Mouse (Mus musculus) c-Kit-positive CD71-negative TER-119-negative erythroid progenitor cells, embryonic 14.5 days (primary cell): ENCODE data around the gene Dock4.

Source experiments
- DNase-seq: peaks from one replicate; pipeline ENCODE4 v3.0.0-alpha.2; 2013; ENCODE audit warnings: low read depth

The Dock4 gene

DNA sequence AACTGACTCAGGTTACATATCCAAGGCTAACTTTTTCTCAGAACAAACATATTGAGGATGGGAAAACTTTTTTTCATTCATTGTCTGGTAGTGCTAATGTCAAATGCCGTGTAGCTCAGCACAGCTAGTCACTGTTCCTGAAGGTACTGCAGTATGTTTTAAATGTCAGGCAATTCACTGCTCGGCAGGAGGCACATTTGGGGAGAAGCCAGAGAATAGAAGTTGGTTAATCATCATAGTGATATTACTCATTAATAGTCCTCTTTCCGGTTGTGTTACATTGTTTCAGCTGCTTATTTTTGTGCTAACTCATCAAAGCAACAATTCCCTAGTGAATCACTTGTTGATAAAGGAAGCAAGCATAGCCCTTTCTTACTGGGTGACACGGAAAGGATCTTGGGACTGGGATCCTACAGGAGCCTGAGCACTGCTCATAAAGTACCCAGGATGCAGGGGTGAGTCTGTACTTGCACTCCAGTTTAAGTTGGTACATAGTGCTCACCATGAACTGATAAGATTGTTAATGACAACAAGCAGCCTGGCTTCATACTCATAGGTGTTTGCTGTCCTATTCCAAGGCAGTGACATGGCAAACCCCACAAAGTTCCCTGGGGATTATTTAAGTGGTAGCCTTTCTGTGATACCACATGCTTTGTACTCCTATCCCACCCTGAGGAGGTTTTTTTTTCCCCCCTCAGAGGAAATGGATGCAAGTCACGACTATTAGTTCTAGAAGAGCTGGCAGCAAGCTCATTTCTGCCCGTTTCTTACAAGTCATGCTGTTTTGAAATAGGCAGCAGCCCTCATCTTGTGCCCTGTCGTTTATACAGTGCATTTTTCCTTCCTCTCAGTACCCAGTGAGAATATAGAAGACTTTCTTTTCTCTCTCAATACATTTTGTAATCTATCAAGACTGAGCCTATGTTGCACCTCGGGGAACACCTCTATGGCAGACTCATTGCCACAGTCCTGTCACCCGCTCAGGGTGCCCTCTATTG is 123.5 kb downstream of the Dock4 start:
- no peak for DNase-seq

DNA sequence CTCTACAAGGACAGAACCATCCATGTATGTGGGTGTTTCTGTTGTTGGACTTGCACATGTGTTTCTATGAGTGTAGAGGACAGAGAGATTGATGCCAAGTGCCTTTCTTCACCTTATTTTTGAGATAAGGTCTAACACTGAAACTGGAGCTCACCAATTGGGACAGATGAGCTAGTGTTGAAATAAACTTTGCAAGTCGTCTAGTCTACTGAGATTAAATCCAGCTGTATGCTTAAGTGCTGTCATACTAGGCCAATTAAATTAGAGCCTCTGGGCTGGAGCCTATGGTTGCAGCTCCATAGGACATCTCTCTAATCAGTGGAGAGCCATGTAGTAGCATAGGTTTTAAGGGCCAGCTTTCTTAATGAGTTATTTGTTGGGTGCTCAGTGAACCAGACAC is 124.5 kb downstream of the Dock4 start:
- no peak for DNase-seq

DNA sequence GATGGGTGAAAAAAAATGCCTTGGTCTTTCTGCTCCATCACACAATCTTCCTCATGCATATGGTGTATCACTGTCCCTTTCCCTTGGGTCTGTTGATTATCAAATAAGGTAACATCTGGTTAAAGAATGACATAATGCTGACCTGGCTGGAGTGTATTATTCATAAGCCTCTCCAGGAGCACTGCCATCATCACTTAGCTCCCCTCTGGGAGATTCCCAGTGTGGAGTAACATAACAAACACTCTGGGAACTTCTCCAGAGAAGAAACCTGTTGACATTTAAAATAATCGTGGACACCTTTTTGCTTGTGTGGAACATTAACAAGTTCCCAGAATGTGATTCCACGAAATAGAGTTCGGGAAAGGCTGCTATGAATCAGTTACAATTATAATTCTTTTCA is 128.3 kb downstream of the Dock4 start:
- no peak for DNase-seq

DNA sequence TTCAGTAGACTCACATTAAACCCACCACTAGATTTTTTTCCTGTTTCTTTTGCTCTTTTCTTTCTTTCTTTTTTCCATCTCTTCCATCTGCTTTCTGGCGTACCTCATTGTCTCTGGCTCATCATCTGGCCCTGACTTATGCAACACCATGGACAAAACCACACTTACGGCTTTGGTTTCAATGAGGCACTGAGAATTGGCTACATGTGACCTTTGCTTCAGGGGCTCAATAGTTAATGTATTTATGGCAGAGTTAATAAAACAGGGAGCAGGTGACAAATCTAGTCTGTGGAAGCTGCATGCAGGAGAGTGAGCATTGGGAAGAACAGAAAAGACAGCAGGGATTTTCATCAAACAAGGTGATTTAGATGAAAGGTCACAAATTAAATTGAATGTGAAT is 131.0 kb downstream of the Dock4 start:
- DNase-seq = no peak

DNA sequence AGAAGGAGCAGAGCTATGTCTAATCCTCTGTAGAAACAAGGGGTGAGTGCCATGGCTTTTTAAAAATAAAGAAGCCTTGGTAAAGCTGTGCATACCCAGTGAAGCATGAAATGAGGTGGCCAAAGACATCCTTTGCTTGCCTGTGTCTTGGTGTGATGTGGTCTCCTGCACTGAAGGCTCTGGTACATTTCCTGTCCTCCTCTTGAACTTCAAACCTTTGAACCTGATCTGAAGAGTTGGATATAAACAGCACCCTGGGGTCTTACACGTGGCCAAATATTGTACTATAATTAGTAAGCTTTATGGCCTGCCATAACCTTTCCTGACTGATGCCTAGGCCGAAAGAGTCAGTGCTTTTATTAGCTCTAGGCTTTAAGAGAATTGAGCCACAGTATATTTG is 134.6 kb downstream of the Dock4 start:
- DNase-seq = no peak

DNA sequence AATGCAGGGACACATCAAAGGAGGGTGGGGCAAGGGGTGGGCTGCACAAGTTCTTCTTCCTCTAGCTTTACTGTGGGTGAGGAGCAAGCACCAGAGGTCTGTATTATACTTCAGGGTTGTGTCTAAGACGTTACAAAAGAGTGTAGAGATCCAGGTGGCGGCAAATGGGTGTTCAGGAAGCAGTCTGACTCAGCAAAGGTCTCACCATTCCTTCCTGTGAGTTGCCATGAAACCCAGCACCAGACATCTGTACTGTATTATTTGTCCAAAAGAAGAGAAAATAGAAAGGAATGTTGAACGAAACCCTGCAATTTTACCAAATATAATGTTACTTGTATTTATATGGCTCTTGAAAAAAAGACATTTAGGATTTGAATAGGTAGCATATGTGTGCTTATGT is 135.3 kb downstream of the Dock4 start:
- no peak for DNase-seq

DNA sequence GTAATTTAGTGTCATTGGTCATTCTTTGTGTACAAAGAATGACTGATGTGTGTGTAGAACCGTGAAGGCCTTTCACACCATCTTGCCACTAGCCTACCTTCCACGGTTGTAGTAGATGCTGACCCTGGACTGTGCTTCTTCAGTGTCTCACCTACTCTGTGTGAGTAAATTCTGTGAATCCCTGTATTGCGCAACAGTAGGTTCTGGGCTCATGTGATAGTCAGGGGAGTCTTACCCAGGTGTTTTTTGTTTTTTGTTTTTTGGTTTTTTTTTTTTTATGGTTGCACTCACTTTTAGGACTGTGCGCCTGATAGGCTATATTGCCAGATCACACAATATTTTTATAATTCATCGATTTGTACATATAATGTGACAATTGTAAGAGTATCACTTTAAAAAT is 136.3 kb downstream of the Dock4 start:
- no peak for DNase-seq

DNA sequence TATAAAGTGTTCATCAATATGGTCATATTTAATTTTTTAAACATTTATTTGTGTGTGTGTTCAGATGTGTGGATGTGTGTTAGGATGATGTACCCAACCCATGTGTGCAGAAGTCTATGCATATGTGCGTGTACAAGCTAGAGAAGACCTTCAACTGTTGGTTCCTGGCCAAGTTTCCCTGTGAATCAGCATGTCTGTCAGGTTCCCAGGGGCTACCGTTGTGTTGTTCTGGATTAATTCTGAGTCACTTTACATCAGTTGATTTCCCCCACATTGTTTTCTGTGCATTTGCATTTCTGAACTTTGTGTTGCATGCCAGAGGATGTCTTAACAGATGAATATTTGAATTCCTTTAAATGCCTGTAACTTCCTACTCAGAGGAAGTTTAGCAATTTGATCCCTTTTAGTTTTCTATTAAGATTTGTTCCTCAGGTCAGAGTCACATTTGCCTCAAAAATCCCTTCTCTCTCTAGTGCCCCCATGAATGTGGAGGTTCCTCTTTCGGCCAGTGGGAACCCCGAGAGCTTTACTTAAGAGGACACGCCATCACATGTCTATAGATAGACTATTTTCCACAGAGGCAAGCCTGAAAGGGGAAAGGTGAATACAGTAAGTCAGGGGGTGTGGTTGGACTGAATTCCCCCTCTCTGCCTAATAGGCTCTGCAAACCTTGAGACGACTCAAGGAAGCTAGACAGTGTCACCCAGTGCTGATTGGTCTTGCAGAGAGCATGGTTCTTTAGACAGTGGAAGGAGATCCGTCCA is 139.0 kb downstream of the Dock4 start:
- DNase-seq = no peak

DNA sequence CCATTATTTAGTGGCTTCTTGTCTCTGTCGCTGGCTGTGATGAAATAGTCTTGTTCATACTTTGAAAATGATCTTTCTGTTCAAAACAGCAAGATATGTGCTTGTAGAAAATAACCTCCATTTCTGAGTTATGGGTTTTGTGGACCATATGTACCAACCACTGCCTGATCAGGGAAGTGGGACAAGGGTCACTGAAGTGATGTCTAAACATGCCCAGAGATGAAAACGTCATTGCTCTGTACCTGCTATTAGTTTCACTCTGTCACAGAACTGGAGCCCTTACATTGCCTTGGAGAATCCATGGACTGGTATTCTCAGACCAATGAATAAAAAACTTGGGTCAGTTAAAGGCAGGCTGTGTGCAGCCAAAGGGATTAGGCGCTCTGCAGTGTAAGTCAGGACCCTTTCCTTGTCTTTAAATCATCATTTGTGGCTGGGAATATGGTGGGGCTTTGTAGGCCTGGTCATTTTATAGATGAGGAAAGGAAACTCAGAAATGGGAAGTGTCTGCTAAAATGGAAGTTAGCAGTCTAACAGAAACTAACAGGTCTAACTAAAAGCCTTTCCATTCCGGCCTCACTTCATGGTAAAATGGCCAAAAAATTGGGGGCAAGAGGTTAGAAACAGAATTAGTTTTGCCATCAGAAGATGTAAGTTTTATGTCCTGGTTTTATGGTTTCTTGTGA is 139.8 kb downstream of the Dock4 start:
- DNase-seq = no peak

DNA sequence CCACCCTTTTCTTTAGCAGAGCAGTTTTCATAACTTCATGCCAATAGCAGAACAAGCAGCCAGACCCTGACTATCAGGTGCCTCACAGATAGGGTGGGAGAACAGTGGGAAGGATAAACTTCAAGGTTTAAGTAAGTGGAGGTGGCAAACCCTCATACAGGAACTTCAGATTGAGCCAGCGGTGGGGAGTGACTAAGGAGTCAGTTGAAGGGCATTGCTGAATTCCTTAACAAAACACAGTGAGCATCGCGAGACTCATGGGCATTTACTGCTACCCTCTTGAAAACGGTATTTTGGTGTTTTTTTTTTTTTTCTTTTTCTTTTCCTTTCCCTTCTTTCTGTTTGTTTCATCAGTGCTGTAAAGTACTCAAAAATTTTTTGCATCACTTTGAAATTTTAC is 148.4 kb downstream of the Dock4 start:
- DNase-seq = no peak

DNA sequence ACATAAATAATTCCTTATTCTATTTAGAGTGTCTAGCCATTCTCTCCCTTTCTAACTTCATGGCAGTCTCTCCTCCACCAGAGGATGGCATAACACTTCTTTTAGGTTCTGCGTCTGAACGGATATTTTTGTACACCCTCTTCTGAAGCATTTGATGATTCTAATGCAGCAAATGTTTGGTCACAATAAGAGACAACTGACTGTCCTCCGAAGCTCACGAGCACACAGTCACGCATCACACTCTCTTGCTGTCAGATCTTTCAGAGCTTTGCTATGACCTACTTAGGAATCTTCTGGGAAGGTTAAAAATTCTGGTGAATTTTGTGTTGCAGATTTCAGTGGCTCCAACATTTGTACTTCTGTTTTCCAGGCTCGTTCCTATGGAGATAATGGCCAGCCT is 149.7 kb downstream of the Dock4 start:
- no peak for DNase-seq

DNA sequence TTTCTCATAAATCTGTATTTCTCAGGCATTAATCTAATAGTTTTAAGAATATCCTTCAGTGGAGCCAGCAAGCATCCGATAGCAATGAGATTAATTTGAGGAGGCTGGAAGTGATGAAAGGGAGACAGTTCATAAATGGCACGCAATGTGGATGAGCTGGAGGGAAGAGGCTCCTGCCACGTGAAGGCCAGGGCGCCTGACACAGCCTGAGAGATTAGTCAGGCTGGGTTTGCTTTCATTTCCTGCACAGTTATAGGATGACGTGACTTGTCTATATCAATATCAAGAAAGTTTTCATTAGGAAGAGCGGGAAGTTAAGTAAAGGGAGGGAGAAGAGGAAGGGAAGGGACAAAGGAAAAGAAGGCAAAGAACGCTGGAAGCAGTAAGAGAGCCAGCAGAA is 150.3 kb downstream of the Dock4 start:
- no peak for DNase-seq

DNA sequence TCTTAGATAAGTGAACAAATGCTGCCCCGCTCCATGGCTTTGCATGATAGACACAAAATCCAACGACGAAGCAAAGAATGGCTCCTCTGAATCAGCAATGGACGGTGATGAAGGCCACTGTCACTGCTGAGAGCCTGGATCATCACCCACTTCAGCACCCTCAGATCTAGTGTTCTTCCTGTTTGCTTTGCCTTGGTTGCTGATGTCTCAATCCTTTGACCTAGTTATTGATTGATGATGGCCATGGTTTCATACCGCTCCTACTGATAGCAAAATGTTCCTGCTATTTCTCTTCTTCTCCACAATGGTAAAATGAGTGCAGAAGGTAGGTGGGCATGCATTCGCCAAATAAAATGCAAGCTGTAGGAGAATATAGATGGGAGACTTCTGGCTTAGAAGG is 150.7 kb downstream of the Dock4 start:
- no peak for DNase-seq

DNA sequence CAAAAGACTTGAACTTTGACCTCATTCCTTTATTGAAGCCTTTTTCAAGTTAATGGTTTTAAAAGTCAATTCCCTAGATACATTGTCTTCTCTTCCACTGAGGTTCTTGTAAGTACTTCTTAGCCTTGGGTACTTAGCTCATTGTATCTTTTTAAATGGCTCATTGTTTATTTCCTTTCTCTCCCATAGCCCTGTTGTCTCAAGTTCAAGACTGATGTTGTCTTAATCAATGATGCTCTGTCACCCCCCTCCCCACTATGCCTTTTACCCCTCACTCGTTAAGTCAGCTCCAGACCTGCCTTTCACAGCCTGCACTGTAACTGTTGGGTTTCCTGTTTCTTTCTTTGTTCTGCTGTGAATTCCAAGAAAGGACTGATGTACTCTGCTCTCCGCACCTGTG is 154.2 kb downstream of the Dock4 start:
- no peak for DNase-seq

DNA sequence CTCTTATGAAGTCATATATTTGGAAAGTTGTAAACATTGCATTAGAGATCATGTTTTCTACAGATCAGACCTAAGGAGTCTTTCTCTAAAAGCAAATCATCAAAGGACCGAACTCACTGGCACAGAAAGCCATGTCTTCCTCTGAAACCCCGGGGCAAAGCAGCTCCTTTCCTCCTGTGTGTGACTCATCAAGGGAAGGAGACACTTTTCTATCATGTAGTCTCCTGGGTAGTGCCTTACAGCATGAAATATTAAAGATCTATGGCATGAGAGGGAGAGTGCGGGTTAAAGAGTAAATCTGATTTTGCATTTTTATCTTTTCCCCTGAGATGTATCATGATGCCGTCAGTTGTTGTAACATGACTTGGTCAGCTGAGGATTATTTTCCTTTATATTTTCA is 159.8 kb downstream of the Dock4 start:
- no peak for DNase-seq

DNA sequence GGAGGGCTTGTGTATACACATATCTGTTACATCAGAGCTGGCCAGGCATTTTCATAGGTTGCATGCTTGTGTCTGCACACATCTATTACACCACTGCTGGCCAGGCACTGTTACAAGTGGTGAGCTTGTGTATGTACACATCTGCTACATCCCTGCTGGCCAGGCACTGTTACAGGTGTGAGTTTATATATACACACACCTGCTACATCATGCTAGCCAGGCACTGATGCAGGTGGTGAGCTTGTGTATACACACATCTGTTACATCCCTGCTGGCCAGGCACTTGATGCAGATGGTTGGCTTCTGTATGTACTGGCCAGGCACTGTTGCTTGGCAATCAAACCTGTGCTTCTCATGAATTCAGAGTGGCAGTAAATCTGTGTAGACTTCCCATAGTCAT is 177.2 kb downstream of the Dock4 start:
- DNase-seq = no peak

DNA sequence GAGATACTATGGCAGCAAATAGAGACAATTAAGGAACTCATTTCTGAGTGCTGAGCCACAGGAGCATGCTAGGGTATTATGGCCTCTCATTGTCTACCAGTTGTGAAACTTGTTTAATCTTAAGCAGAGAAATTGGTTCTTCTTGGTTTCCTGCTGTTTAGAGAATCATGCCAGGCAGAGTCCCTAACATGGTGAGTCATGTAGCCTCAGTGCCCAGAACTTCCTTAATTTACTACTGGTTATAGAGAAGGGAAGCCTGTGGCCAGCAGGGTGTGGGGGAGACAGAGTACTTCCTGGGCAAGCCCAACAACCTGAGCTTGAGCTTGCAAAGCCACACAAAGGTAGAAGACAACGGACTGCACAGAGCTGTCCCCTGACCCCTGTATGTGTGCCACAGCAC is 180.8 kb downstream of the Dock4 start:
- DNase-seq = peak; percentile 40

DNA sequence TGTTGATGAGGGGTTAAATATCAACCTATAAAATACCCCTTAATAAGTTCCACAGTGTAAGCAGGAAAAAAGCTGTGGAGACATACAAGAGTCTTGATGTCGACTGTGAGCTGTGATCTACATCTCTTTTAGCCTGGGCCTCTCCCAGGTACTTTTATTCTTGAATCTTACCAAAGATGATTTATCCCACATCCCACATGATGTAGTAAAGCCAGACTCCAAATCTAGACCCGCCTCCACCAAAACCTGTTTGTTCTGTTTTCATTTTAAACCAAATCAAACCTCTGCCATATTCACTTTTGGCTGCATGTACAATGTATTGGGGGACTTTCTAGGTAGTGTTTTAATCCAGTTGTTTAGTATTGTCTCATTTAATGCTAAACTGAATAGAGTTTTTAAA is 187.5 kb downstream of the Dock4 start:
- DNase-seq = no peak

DNA sequence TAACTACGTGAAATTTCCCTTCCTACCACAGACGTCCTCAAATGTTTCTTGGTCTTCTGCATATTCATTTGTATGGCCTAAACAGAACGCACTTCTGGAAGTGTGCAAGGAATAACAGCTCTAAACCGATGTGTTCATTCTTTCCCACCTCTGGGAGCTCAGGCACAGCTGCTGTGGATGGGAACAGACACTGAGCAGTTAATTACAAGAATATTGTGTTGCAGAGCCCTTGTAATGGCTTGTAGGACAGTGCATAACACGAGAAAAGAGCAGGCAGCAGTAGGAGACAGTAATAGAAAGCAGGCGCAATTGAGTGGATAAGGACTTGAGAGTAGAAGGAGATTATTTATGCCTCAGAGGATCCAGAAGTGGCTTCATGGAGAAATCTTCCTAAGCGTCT is 188.4 kb downstream of the Dock4 start:
- DNase-seq = no peak

DNA sequence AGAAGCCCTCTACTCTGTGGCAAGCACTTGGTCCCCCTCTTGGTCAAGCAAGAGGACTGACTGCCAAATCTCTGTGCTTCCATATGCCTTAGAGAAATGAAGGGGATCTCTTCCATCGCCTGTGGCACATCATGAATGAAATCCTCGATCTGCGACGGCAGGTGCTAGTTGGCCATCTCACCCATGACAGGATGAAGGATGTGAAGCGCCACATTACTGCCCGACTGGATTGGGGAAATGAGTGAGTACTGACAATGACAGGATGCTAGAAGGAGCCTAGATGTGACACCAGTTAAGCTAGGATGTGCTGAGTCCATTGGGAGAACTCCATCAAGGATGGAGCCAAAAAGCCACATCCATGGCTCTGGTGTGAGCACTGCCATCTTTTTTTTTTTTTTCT is 190.2 kb downstream of the Dock4 start:
- DNase-seq = no peak

DNA sequence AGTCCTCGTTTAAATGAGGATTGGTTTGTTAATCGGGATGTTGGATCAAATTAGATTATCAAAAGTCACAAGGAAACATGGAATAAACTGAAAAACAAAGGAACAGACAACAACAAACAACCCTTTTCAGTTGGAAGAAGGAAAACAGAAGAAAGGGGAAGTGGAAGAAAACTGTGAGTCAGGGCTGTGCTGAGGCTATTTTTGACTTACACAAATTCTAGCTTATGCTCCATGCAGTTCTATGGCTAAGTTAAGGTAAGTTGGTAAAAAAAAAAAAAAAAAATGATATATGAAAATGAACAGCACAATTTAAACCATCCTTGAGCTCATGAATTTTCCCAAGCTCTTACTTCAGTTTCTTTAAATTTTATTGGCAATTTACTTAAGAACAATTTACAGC is 191.7 kb downstream of the Dock4 start:
- peak; percentile 14 for DNase-seq

DNA sequence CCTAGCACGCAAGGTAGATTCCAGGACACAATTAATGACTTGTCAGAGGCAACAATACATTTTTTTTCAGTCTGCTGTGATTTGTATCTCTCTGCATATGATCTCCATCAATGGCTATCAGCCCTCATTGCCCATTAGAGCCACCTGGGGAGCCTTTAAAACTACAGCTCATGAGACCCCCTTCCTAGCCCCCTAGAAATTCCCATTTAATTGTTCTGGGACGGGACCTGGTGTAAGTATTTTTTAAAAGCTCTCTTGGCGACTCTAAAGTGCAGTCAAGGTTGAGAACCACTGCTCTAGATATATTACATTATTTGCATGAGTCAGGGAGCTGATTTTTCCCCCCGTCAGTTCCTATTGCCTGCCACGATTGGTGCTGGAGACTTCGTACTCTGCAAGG is 200.1 kb downstream of the Dock4 start:
- DNase-seq = no peak

DNA sequence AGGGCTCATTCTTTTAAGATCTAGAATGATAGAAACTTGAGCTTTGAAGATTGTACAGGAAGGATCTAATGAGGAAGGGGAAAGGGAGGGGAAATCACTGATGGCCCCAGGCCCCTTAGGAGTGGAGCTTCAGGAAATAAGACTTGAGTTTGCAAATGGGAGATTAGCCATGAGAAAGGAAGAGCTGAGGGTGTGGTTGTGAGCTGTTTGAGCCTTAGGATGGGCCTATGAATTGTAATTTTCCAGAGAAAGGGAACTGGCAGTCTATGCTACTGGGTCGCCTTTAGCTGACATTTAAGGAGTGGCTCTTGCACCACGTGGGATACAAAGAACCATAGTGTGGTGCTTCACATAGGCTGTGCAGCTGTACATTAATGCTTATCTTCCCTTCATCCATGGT is 208.6 kb downstream of the Dock4 start:
- DNase-seq = no peak
